Mouse (Mus musculus) erythroblast, embryonic 14.5 days (primary cell): Measurements from ENCODE around the gene Arl16.

Experiments
- GATA1 ChIP-seq: IDR thresholded peaks from 2 replicates; pipeline ENCODE4 v1.6.1; 2012; ENCODE audit warnings: low read length, inconsistent platforms, mixed read lengths
- TAL1 ChIP-seq: IDR thresholded peaks from 3 replicates; pipeline ENCODE4 v1.6.1; 2012; ENCODE audit warnings: low read length, inconsistent platforms, mixed read lengths

DNA sequence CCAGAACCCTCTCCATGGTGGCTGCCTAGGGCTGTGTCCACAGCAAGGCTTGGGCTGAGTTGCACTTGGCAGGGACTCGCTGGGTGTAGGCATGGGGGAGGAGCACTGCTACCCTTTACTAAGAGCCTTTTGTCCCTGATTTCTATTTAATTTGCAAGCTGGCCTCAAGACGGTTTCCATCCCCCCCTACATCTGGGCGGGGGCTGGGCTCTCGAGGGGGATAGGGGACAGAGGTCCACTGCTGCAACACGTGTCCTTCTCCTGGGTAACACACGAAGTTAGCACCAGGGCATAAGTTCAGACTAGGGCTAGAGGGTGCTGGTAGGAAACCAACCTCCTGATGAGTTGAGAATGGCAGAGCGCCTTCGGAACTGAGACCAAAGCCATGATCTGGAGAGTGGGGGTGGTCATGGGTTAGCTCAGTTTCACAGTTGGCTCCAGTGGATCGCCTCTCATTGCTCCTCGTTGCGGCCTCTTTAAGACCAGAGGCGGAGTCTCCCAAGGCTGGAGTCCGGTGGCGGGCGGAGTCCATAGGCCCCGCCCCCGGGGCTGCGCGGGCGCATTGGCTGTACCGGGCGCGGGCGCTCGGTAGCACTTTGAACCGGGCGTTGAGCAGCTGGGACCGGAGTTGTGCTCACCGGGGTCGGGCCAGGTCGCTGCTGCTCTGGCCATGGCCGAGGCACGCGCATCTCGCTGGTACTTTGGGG, 24.1 kb upstream of the Arl16 start, which contains the start of gene Slc25a10:
- TF ChIP-seq GATA1, result no peak
- no peak for TF ChIP-seq TAL1
